Mouse (Mus musculus) CH12.LX (cell line): ENCODE measurements around the gene Bbs7. TPM values are rescaled to one million over a fixed set of nuclear protein-coding genes. Genes with fewer than 3 reads are reported as not detected.

Experiments
- DNase-seq: peaks from one replicate; pipeline ENCODE4 v3.0.0-alpha.2; 2013; ENCODE audit errors: extremely low read depth
- H3K27ac ChIP-seq: 2 replicates; pipeline ENCODE4 v1.5.1; 2012; ENCODE audit warnings: low read depth, mild to moderate bottlenecking, control low read depth, moderate library complexity; ENCODE audit not compliant: insufficient read depth
- H3K27me3 ChIP-seq: replicated peaks from 2 replicates; pipeline ENCODE3; 2012; ENCODE audit warnings: inconsistent platforms
- H3K36me3 ChIP-seq, 2 experiments: replicated peaks in 1 of 2; 2 replicates each; pipeline versions ENCODE3 to v1.6.1; 2012; ENCODE audit warnings: inconsistent platforms in 1 of 2, low read length in 1 of 2, mild to moderate bottlenecking in 1 of 2, mixed read lengths in 1 of 2, moderate library complexity in 1 of 2; ENCODE audit not compliant: control insufficient read depth in 1 of 2, insufficient read depth in 1 of 2
- H3K4me1 ChIP-seq, 2 experiments: 2 replicates each; pipeline ENCODE4 v1.6.1; 2012; ENCODE audit warnings: inconsistent platforms in 1 of 2, moderate library complexity in 1 of 2; ENCODE audit not compliant: insufficient read depth in 2 of 2, control insufficient read depth in 1 of 2
- H3K4me2 ChIP-seq: 2 replicates; pipeline ENCODE4 v1.6.1; 2012; ENCODE audit warnings: low read depth, mild to moderate bottlenecking, control low read depth; ENCODE audit not compliant: poor library complexity, insufficient read depth, severe bottlenecking
- H3K4me3 ChIP-seq, 3 experiments: fragments of 150-350 bp in 1 of 3; sonication (generic) in 1 of 3; replicated peaks in 1 of 3; 2 replicates each; pipeline versions ENCODE3 to v1.5.1; 2011 to 2012; ENCODE audit warnings: low read depth in 2 of 3, low read length in 2 of 3, mild to moderate bottlenecking in 2 of 3, moderate library complexity in 2 of 3, control low read depth in 1 of 3, improper control_type of control experiment in 1 of 3, inconsistent platforms in 1 of 3, mixed read lengths in 1 of 3; ENCODE audit not compliant: poor library complexity in 1 of 3
- H3K79me2 ChIP-seq: replicated peaks from 2 replicates; pipeline ENCODE4 v1.6.1; 2012; ENCODE audit warnings: mild to moderate bottlenecking, moderate library complexity; ENCODE audit not compliant: control insufficient read depth, poor library complexity, insufficient read depth, severe bottlenecking; ENCODE audit errors: extremely low read depth
- H3K9ac ChIP-seq: 2 replicates; pipeline ENCODE4 v1.6.1; 2012; ENCODE audit warnings: low read depth, mild to moderate bottlenecking, control low read depth, moderate library complexity; ENCODE audit not compliant: insufficient read depth
- H3K9me3 ChIP-seq: replicated peaks from 2 replicates; pipeline ENCODE3; 2012; ENCODE audit warnings: low read length, inconsistent platforms, mixed read lengths
- BHLHE40 ChIP-seq: IDR thresholded peaks from 2 replicates; pipeline ENCODE4 v1.6.1; 2011; ENCODE audit warnings: mild to moderate bottlenecking, low read depth, low read length, improper control_type of control experiment
- CHD2 ChIP-seq: IDR thresholded peaks from 2 replicates; pipeline ENCODE4 v1.6.1; 2011; ENCODE audit warnings: low read length, improper control_type of control experiment
- CTCF ChIP-seq, 2 experiments: IDR thresholded peaks in 1 of 2; conservative IDR thresholded peaks in 1 of 2; 2 replicates each; pipeline ENCODE4 v1.5.1; 2011 to 2012; ENCODE audit warnings: low read depth in 2 of 2, low read length in 2 of 2, improper control_type of control experiment in 1 of 2, inconsistent platforms in 1 of 2, mild to moderate bottlenecking in 1 of 2, moderate library complexity in 1 of 2
- E2F4 ChIP-seq: IDR thresholded peaks from 2 replicates; pipeline ENCODE4 v1.6.1; 2011; ENCODE audit warnings: low read depth, low read length, improper control_type of control experiment; ENCODE audit not compliant: insufficient replicate concordance
- ELF1 ChIP-seq: IDR thresholded peaks from 2 replicates; pipeline ENCODE4 v1.6.1; 2014; ENCODE audit warnings: low read depth, mild to moderate bottlenecking, inconsistent platforms, low read length, improper control_type of control experiment
- EP300 ChIP-seq: IDR thresholded peaks from 2 replicates; pipeline ENCODE4 v1.6.1; 2011; ENCODE audit warnings: low read length, improper control_type of control experiment
- ETS1 ChIP-seq: conservative IDR thresholded peaks from 2 replicates; pipeline ENCODE4 v1.6.1; 2012; ENCODE audit warnings: low read depth, mild to moderate bottlenecking, inconsistent platforms, low read length, improper control_type of control experiment, moderate library complexity
- IRF4 ChIP-seq: IDR thresholded peaks from 2 replicates; pipeline ENCODE4 v1.6.1; 2014; ENCODE audit warnings: low read depth, mild to moderate bottlenecking, inconsistent platforms, low read length, improper control_type of control experiment
- JUND ChIP-seq: conservative IDR thresholded peaks from 2 replicates; pipeline ENCODE4 v1.6.1; 2011; ENCODE audit warnings: low read depth, low read length, improper control_type of control experiment
- KAT2A ChIP-seq: IDR thresholded peaks from 2 replicates; pipeline ENCODE4 v1.6.1; 2012; ENCODE audit warnings: low read length, improper control_type of control experiment, inconsistent platforms; ENCODE audit not compliant: insufficient replicate concordance
- MEF2A ChIP-seq: IDR thresholded peaks from 2 replicates; pipeline ENCODE4 v1.6.1; 2014; ENCODE audit warnings: low read depth, mild to moderate bottlenecking, inconsistent platforms, low read length, improper control_type of control experiment, borderline replicate concordance
- MYC ChIP-seq: IDR thresholded peaks from 2 replicates; pipeline ENCODE4 v1.6.1; 2011; ENCODE audit warnings: low read depth, mild to moderate bottlenecking, improper control_type of control experiment, low read length
- NELFE ChIP-seq: IDR thresholded peaks from 2 replicates; pipeline ENCODE4 v1.6.1; 2011; ENCODE audit warnings: low read depth, low read length, improper control_type of control experiment
- NRF1 ChIP-seq: IDR thresholded peaks from 2 replicates; pipeline ENCODE4 v1.6.1; 2014; ENCODE audit warnings: low read depth, mild to moderate bottlenecking, inconsistent platforms, low read length, improper control_type of control experiment, moderate library complexity
- PAX5 ChIP-seq: IDR thresholded peaks from 2 replicates; pipeline ENCODE4 v1.6.1; 2012; ENCODE audit warnings: low read length, inconsistent platforms, mixed read lengths
- POLR2A ChIP-seq: IDR thresholded peaks from 2 replicates; pipeline ENCODE4 v1.6.1; 2011; ENCODE audit warnings: low read depth, mild to moderate bottlenecking, improper control_type of control experiment, low read length
- POLR2AphosphoS2 ChIP-seq: IDR thresholded peaks from 2 replicates; pipeline ENCODE4 v1.6.1; 2011; ENCODE audit warnings: low read depth, low read length, improper control_type of control experiment
- RCOR1 ChIP-seq: conservative IDR thresholded peaks from 2 replicates; pipeline ENCODE4 v1.6.1; 2012; ENCODE audit warnings: low read depth, mild to moderate bottlenecking, inconsistent platforms, low read length, improper control_type of control experiment
- SIN3A ChIP-seq: IDR thresholded peaks from 2 replicates; pipeline ENCODE4 v1.6.1; 2012; ENCODE audit warnings: low read length, improper control_type of control experiment, inconsistent platforms
- SMC3 ChIP-seq: IDR thresholded peaks from 2 replicates; pipeline ENCODE4 v1.6.1; 2011; ENCODE audit warnings: low read depth, low read length, improper control_type of control experiment
- TCF12 ChIP-seq: IDR thresholded peaks from 2 replicates; pipeline ENCODE4 v1.6.1; 2014; ENCODE audit warnings: low read depth, mild to moderate bottlenecking, inconsistent platforms, low read length, improper control_type of control experiment
- UBTF ChIP-seq: IDR thresholded peaks from 2 replicates; pipeline ENCODE4 v1.6.1; 2012; ENCODE audit warnings: low read depth, mild to moderate bottlenecking, inconsistent platforms, low read length, improper control_type of control experiment, moderate library complexity
- USF1 ChIP-seq: IDR thresholded peaks from 2 replicates; pipeline ENCODE4 v1.6.1; 2014; ENCODE audit warnings: low read depth, mild to moderate bottlenecking, inconsistent platforms, low read length, improper control_type of control experiment
- ZC3H11A ChIP-seq: IDR thresholded peaks from 2 replicates; pipeline ENCODE4 v1.6.1; 2012; ENCODE audit warnings: low read depth, mild to moderate bottlenecking, inconsistent platforms, low read length, improper control_type of control experiment
- ZKSCAN1 ChIP-seq: IDR thresholded peaks from 2 replicates; pipeline ENCODE4 v1.6.1; 2012; ENCODE audit warnings: low read depth, inconsistent platforms, low read length, improper control_type of control experiment, borderline replicate concordance
- dilution Hi-C: fragments of 300-500 bp; cut with MboI; formaldehyde crosslinking; loops from 2 replicates; pipeline ENCODE4 v1.14.3; 2020; ENCODE audit warnings: low sequenced_read_pairs; ENCODE audit not compliant: extremely low pct_unique_long_range_greater_than_20kb, extremely low pct_ligation_motif_present
- in situ Hi-C: fragments of 300-500 bp; cut with MboI; formaldehyde crosslinking; loops from 3 replicates; pipeline ENCODE4 v1.14.3; 2019; ENCODE audit warnings: low sequenced_read_pairs, low pct_ligation_motif_present, low pct_unique_long_range_greater_than_20kb, mixed read lengths
- polyA plus RNA-seq: library from polyadenylated mRNA; unstranded; fragments of >175 nt; gene quantifications from 2 replicates; pipeline ENCODE4 v1.2.1, GENCODE M21; 2012; ENCODE audit warnings: low read depth; ENCODE audit not compliant: insufficient read length
- total RNA-seq, 2 experiments: library from RNA; depleted of rRNA; stranded (reverse); fragments of 300-350 nt in 1 of 2; fragments of >200 nt in 1 of 2; gene quantifications; 2 replicates each; pipeline ENCODE4 v1.2.3; 2012 to 2014

Bbs7 gene
- total and polyA plus RNA-seq, 3 experiments, result 1.6 to 6.6 (median 3.3) TPM

DNA sequence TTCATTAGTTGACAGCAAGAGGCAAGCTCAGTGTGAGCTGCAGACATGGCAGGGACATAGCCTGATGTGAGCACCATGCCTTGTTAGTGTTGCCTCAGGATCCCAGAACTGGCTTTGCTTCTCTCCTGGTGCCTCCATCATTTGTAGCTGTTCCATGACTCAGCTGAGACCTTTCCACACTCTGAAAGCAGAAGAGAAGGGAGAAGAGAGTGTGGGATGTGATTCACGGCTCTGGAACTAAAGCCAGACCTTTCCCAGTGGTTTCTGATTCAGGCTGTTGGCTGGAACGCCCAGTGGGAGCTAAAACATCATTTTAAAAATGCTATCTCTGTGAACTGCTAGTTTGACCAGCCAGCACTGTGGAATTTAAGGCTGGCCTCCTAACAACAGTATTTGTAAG, 72.5 kb downstream of the Bbs7 start:
- Histone ChIP-seq H3K27me3 (no peaks in the 10 kb centered on the region), H3K27ac (no peak overlapping the region), H3K4me2 (no peak overlapping the region), H3K79me2 (no peaks in the 10 kb centered on the region), H3K4me3 (no peak overlapping the region), H3K9me3 (no peaks in the 10 kb centered on the region), H3K9ac (no peak overlapping the region), H3K36me3 (no peaks in the 10 kb centered on the region), H3K4me1 (no peaks in the 10 kb centered on the region)
- in situ Hi-C loops, result no loop called here
- no peak for DNase-seq
- dilution Hi-C loops, result no loop called here
- TF ChIP-seq KAT2A (no peak), POLR2AphosphoS2 (no peak), SMC3 (no peak), EP300 (no peak), MEF2A (no peak), JUND (no peak), MYC (no peak), PAX5 (no peak), RCOR1 (no peak), ZC3H11A (no peak), USF1 (no peak), ZKSCAN1 (no peak), UBTF (no peak), ETS1 (no peak), NRF1 (no peak), IRF4 (no peak)

DNA sequence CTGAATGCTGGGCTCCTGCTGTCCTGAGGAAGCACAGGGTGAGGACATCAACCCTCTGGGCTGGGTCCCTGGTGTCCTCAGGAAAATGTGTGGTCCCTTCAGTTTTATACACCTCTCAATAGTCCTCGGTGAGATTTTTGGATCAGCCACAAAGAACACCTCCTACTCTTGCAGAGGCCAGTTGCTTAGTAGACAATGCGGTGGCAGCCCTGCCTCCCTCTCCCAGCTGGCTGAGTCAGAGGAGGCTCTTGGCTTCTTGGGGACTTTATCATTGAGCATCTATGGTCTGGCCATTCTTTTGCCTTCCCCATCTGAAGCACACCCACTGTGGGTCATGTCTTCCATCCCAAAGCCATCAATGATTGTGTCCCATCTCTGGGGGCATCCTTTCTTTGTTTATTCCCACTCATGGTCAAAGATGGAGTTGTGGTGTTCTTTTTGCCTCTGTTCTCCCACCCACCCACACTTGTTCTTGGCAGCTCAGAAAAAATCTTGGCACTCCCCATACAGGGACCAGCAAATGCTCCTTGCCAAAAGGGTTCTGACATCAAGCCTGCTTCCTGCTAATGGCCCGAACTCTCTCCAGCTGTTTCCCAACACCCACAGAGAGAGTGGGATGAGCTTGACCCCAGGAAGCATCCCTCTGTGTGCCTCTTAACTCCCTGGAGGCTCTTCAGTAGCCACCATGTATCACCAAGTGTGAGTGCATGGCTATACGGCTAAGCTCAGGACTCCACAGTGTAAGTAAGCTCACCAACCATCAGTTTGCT, 75.4 kb downstream of the Bbs7 start:
- no peak overlapping the region for H3K27ac ChIP-seq
- dilution Hi-C loops, result no loop called here
- in situ Hi-C loops, result no loop called here

More for the DNA sequence above, 75.4 kb downstream of the Bbs7 start:
- H3K79me2 ChIP-seq, result no peaks in the 10 kb centered on the region
- H3K36me3 ChIP-seq, result no peaks in the 10 kb centered on the region
- H3K4me3 ChIP-seq, result no peak overlapping the region
- H3K9ac ChIP-seq, result no peak overlapping the region
- peaks cover 0 to 6% of the 10 kb centered on the region in 2 experiments; a peak in 2 of 4 replicates for H3K4me1 ChIP-seq
- no peaks in the 10 kb centered on the region for H3K9me3 ChIP-seq
- no peaks in the 10 kb centered on the region for H3K27me3 ChIP-seq
- no peak for TF ChIP-seq TCF12
- no peak for TF ChIP-seq ELF1
- TF ChIP-seq KAT2A, result no peak
- TF ChIP-seq POLR2A, result no peak
- no peak for TF ChIP-seq CTCF (conservative IDR thresholded peaks at IDR 0.05 in 1 of 2, IDR thresholded peaks at IDR 0.05 in 1 of 2; ENCODE audit: low read depth in 2 of 2, low read length in 2 of 2)
- no peak for TF ChIP-seq PAX5
- TF ChIP-seq MYC, result no peak
- no peak for TF ChIP-seq SIN3A
- no peak for TF ChIP-seq NRF1
- TF ChIP-seq NELFE, result no peak
- no peak for TF ChIP-seq E2F4
- TF ChIP-seq CHD2, result no peak
- no peak for TF ChIP-seq UBTF
- no peak for TF ChIP-seq RCOR1
- no peak for TF ChIP-seq ZKSCAN1
- TF ChIP-seq IRF4, result no peak
- TF ChIP-seq BHLHE40, result no peak
- H3K4me2 ChIP-seq, result no peak overlapping the region
- no peak for DNase-seq
